Mouse (Mus musculus) midbrain, embryonic 16.5 days (tissue): ENCODE measurements around the gene Tgm2. TPM values are rescaled to one million over a fixed set of nuclear protein-coding genes. Genes with fewer than 3 reads are reported as not detected.

ENCODE experiments used
- ATAC-seq: fragments of 200-750 bp; cut with Nextera tagmentation; 2 replicates; pipeline ENCODE4 v1.8.0; 2017; ENCODE audit warnings: moderate TSS enrichment
- H3K27ac ChIP-seq: fragments of 300-500 bp; sonication (generic); 2 replicates; pipeline ENCODE4 v1.5.1; 2014; ENCODE audit warnings: mild to moderate bottlenecking, low read length, mixed read lengths
- H3K27me3 ChIP-seq: fragments of 300-500 bp; sonication (generic); 2 replicates; pipeline ENCODE4 v1.6.1; 2014; ENCODE audit warnings: low read depth, low read length, mixed read lengths; ENCODE audit not compliant: control insufficient read depth, insufficient read depth
- H3K36me3 ChIP-seq: fragments of 300-500 bp; sonication (generic); 2 replicates; pipeline ENCODE4 v1.6.1; 2014; ENCODE audit warnings: mild to moderate bottlenecking, low read length, moderate library complexity, mixed read lengths; ENCODE audit not compliant: control insufficient read depth, insufficient read depth
- H3K4me1 ChIP-seq: fragments of 300-500 bp; sonication (generic); 2 replicates; pipeline ENCODE4 v1.6.1; 2014; ENCODE audit warnings: mild to moderate bottlenecking, low read length, mixed read lengths; ENCODE audit not compliant: control insufficient read depth, insufficient read depth
- H3K4me2 ChIP-seq: fragments of 300-500 bp; sonication (generic); 2 replicates; pipeline ENCODE4 v1.6.1; 2014; ENCODE audit warnings: mild to moderate bottlenecking, low read length, mixed read lengths
- H3K4me3 ChIP-seq: fragments of 300-500 bp; sonication (generic); 2 replicates; pipeline ENCODE4 v1.5.1; 2014; ENCODE audit warnings: low read depth, mild to moderate bottlenecking, low read length, moderate library complexity, mixed read lengths
- H3K9ac ChIP-seq: fragments of 300-500 bp; sonication (generic); 2 replicates; pipeline ENCODE4 v1.6.1; 2014; ENCODE audit warnings: low read depth, low read length, mixed read lengths
- H3K9me3 ChIP-seq: fragments of 300-500 bp; sonication (generic); replicated peaks from 2 replicates; pipeline ENCODE4 v1.6.1; 2014; ENCODE audit warnings: mild to moderate bottlenecking, low read length, mixed read lengths; ENCODE audit not compliant: control insufficient read depth, poor library complexity, severe bottlenecking
- WGBS: fragments of 180-500 bp; shearing (Covaris S2); extraction: QIAGEN DNeasy Blood & Tissue Kit; methylation state at CpG from one replicate; pipeline ENCODE4 v1.1.7; 2014; 5-methylcytosine and 5-hydroxymethylcytosine counted together
- polyA plus RNA-seq: library from polyadenylated mRNA; unstranded; fragments of >200 nt; fragmentation: Nextera tagmentation; extraction: Ambion mirVana; gene quantifications from 2 replicates; pipeline ENCODE4 v1.2.1, GENCODE M21; 2015

The Tgm2 gene
- polyA plus RNA-seq, 1 experiment from 2014 or later, result 7.1 TPM

DNA sequence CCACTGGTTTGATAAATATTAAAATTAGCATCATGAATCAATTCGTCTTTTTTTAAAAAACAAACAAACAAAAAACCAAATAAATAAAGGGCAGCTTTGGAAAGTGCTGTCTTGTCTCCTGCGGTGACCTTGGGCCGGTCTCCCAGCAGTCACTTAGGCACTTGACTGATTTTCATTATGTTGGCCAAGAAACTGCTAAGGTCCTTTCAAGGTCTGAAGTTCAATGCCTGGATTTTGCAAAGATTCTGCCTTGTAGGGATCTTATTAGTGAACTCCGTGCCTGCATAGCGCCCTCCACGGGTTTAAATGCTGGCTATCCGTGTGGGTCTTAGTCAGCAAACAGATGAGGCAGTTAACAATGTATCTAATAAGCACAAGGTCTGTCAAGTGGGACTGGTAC lies 67.3 kb downstream of the Tgm2 start:
- H3K36me3 ChIP-seq, result peaks cover 15% of the 10 kb centered on the region
- H3K4me1 ChIP-seq, result no peaks in the 10 kb centered on the region
- H3K27ac ChIP-seq, result no peak overlapping the region
- no peaks in the 10 kb centered on the region for H3K27me3 ChIP-seq
- no peaks in the 10 kb centered on the region for H3K9me3 ChIP-seq
- no peak for ATAC-seq
- no peak overlapping the region for H3K9ac ChIP-seq
- H3K4me3 ChIP-seq, result no peak overlapping the region
- no peak overlapping the region for H3K4me2 ChIP-seq
- WGBS, result 73% methylated on average over 7 of the region's 7 CpGs

DNA sequence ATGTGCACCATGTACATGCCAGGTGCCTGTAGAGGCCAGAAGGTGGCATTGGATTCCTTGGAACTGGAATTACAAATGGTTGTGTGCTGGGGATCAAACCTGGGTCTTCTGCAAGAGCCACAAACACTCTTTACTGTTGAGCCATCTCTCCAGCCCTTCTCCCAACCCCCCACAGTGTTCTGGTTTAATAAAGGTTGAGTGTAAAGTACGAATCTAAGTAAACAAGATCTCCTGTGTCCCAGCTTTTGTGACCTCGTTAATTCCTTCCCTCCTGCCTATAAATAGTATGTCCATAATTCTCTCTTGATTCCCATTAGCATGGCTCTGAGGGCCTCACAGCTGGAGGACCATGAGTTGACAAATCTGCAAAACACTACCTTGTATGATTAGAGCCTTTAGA lies 68.3 kb downstream of the Tgm2 start:
- Histone ChIP-seq H3K4me2 (no peak overlapping the region), H3K36me3 (peaks cover 16% of the 10 kb centered on the region), H3K9me3 (no peaks in the 10 kb centered on the region), H3K9ac (no peak overlapping the region), H3K27ac (0 out of 2 replicates have a peak overlapping the region, but pooled peaks have one; percentile 41), H3K4me1 (no peaks in the 10 kb centered on the region), H3K4me3 (no peak overlapping the region), H3K27me3 (no peaks in the 10 kb centered on the region)
- 69% methylated on average over 2 of the region's 2 CpGs for WGBS
- no peak for ATAC-seq

DNA sequence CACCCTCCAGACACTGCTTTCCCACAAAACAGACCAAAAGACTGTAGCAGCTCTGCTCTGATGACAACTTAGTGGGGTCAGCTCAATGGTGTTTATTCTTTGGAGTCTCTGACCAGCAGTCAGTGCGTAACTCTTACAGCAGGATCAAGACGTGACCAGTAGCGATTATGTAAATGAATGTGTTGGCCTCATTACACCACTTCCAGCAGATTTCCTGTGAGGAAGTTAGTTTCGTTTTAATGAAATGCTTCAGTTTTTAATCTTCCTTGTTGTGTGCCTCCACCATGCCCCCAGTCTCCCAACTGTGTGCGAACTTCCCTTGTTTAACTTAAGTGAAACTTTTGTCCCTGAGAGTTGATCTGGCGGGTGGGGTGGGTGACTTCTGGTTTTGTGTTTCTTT lies 69.5 kb downstream of the Tgm2 start:
- Histone ChIP-seq H3K4me1 (no peaks in the 10 kb centered on the region), H3K27me3 (no peaks in the 10 kb centered on the region), H3K9me3 (no peaks in the 10 kb centered on the region), H3K9ac (no peak overlapping the region), H3K4me2 (no peak overlapping the region), H3K36me3 (peaks cover 16% of the 10 kb centered on the region), H3K27ac (no peak overlapping the region), H3K4me3 (no peak overlapping the region)
- ATAC-seq, result no peak
- 81% methylated on average over 6 of the region's 6 CpGs for WGBS

DNA sequence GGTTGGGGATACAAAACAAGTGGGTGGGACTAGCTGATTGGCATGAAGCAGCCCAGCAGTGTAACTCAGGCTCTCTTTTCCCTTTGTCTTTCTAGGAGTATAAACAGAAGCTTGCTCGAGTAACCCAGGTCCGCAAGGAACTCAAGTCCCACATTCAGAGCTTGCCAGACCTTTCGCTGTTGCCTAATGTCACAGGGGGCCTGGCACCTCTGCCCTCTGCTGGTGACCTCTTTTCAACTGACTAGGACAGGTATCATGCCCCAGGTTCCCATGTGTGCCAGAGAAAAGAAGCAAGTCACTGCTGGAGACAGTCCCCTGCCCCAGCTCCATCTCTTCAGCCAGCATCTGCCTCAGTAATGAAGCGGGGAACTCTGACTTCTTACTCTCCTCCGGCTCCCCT lies 71.4 kb downstream of the Tgm2 start:
- no peak overlapping the region for H3K9ac ChIP-seq
- H3K4me3 ChIP-seq, result no peak overlapping the region
- H3K9me3 ChIP-seq, result no peaks in the 10 kb centered on the region
- WGBS, result 84% methylated on average over 5 of the region's 5 CpGs
- H3K27ac ChIP-seq, result no peak overlapping the region
- peaks cover 18% of the 10 kb centered on the region for H3K36me3 ChIP-seq
- H3K27me3 ChIP-seq, result no peaks in the 10 kb centered on the region
- H3K4me1 ChIP-seq, result no peaks in the 10 kb centered on the region
- H3K4me2 ChIP-seq, result no peak overlapping the region
- ATAC-seq, result no peak

DNA sequence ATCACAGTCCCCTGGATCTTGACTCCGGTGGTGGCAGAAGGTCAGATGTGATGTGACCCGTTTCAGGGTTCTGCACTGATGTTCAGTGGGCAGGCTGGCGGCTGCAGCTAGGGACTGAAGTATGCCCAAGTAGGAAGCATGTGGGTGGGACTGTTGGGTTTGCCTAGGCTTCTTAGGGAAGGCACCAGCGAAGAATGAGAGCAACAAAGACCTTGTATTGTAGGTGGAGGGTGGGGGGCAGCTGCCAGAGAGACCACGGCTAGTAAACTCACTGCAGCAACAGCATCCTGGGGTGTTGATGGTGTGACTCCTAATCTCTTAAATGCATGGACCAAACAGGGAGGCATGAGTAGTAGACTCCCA lies 74.6 kb downstream of the Tgm2 start:
- Histone ChIP-seq H3K4me3 (no peak overlapping the region), H3K36me3 (peaks cover 15% of the 10 kb centered on the region), H3K27me3 (no peaks in the 10 kb centered on the region), H3K4me2 (no peak overlapping the region), H3K9ac (no peak overlapping the region), H3K27ac (no peak overlapping the region), H3K9me3 (no peaks in the 10 kb centered on the region), H3K4me1 (no peaks in the 10 kb centered on the region)
- no peak for ATAC-seq
- 88% methylated on average over 5 of the region's 5 CpGs for WGBS

DNA sequence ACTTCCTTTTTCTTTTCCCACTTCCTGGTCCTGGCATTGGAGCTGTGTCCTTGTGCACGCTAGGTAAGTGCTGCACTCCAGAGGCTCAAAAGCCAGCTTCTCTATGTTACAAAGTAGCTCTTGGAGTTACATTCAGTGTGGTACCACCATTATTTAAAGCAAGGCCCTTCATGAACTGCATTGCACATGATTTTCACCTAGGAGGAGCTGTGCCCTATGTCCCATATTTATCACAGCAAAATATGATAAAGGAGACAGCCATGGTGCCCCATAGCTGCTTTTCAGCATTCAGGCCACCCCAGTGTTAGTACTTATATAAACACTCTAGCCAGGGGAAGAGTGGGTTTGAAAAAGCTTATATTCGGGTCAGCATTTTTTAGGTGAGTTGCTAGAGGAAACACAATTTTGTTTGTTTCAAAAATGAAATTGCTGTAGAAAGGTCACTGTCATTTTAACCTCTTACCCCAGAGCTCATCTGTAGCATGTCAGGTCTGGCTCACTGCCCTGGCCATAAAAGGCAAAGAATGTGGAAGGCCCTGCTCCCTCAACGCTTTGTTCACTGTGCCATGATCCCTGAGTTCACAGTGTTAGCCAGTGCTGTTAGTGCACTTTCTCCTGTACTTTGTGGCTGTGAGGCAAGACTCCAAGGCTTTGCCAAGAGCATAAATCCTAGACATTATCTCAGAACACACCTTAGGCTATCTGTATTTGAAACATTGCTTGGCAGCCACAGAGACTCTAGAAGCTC lies 75.2 kb downstream of the Tgm2 start:
- Histone ChIP-seq H3K4me2 (no peak overlapping the region), H3K4me1 (no peaks in the 10 kb centered on the region), H3K9ac (no peak overlapping the region), H3K9me3 (no peaks in the 10 kb centered on the region), H3K27me3 (no peaks in the 10 kb centered on the region), H3K36me3 (peaks cover 15% of the 10 kb centered on the region), H3K27ac (no peak overlapping the region), H3K4me3 (no peak overlapping the region)
- no peak for ATAC-seq
- 89% methylated on average over 3 of the region's 3 CpGs for WGBS

DNA sequence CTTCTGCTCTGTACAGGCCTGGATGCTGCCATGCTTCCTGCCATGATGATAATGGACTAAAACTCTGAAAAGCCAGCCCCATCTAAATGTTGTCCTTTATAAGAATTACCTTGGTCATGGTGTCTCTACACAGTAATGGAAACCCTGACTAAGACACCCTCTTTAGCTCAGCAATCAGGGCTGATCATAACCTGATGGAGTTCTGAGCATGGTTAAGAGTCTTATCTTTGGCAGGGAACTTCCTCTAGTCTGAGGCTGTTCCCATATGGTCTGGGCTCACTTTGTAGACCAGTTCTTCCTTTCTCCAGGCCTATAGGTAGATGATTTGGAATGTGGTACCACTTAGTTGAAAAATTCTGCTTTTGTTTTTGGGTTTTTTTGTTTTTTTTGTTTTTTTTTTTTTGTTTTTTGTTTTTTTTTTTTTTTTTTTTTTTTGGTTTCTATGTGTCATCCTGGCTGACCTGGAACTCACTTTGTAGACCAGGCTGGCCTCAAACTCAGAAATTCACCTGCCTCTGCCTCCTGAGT lies 77.7 kb downstream of the Tgm2 start:
- no peak overlapping the region for H3K4me3 ChIP-seq
- H3K4me2 ChIP-seq, result no peak overlapping the region
- no peak overlapping the region for H3K27ac ChIP-seq
- 0 out of 2 replicates have a peak, but pooled peaks cover 2% of the 10 kb centered on the region for H3K36me3 ChIP-seq
- no peak overlapping the region for H3K9ac ChIP-seq
- H3K27me3 ChIP-seq, result no peaks in the 10 kb centered on the region
- H3K9me3 ChIP-seq, result no peaks in the 10 kb centered on the region
- H3K4me1 ChIP-seq, result no peaks in the 10 kb centered on the region
- ATAC-seq, result no peak

DNA sequence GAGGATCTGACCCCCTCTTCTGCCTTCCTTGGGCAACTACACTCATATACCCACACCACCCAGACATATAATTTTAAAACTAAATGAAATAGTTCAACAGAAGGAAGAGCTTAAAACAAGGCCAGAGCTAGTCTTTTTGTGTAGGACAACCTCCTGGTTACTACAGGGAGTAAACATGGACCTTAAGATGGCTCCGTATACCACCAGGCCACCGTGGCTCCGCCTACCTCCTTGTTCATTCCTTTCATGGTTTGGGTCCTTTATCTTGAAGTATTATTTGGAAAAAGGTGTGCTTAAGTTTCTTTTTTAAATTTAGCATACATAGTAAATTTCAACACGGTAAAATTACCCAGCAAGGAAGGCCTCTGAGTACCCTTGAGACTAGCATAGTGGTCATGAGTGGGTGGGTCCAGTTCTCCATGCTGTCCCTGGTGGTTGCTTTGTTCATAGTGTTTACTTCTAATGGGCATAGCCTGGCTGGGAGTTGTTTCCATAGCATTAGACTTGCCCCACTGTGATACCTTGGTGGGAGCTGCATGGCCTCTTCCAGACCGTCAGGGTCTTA lies 78.9 kb downstream of the Tgm2 start:
- Histone ChIP-seq H3K4me2 (no peak overlapping the region), H3K9me3 (no peaks in the 10 kb centered on the region), H3K9ac (no peak overlapping the region), H3K4me1 (no peaks in the 10 kb centered on the region), H3K27me3 (no peaks in the 10 kb centered on the region), H3K4me3 (no peak overlapping the region), H3K27ac (no peak overlapping the region), H3K36me3 (0 out of 2 replicates have a peak, but pooled peaks cover 2% of the 10 kb centered on the region)
- WGBS, result 94% methylated on average over 5 of the region's 5 CpGs
- ATAC-seq, result no peak

DNA sequence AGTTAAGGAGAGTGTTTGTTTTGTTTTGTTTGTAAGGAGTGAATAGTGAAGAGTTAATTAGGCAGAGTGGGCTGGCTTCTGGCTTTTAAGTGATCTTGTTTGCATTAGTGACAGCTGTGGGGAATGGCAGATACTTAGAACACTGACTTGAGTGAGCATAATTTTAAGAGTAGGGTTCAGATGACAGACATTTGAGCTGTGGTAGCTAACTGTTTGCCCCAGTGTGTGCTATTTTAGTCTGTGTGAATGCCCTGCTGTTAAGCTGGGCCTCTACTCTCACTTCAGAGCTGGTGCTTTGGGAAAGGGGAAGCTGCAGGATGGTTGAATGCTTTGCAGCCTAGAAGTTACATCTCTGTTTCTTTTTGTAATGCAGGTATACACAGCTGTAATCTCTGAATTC lies 79.8 kb downstream of the Tgm2 start:
- Histone ChIP-seq H3K4me2 (no peak overlapping the region), H3K27me3 (no peaks in the 10 kb centered on the region), H3K9me3 (no peaks in the 10 kb centered on the region), H3K9ac (no peak overlapping the region), H3K4me1 (no peaks in the 10 kb centered on the region), H3K27ac (no peak overlapping the region), H3K36me3 (0 out of 2 replicates have a peak, but pooled peaks cover 2% of the 10 kb centered on the region), H3K4me3 (no peak overlapping the region)
- no peak for ATAC-seq
